Mouse (Mus musculus) hindbrain, embryonic 11.5 days (tissue): ENCODE measurements around the gene Sucnr1. TPM values are rescaled to one million over a fixed set of nuclear protein-coding genes. Genes with fewer than 3 reads are reported as not detected.

Source experiments
- ATAC-seq: fragments of 200-750 bp; cut with Nextera tagmentation; 2 replicates; pipeline ENCODE4 v1.8.0; 2017; ENCODE audit warnings: mild to moderate bottlenecking, moderate TSS enrichment, moderate library complexity; ENCODE audit not compliant: low FRiP score
- DNase-seq: peaks from one replicate; pipeline ENCODE4 v3.0.0-alpha.2; 2015; ENCODE audit warnings: low spot score
- H3K27ac ChIP-seq: fragments of 300-500 bp; sonication (generic); 2 replicates; pipeline ENCODE4 v1.5.1; 2014; ENCODE audit warnings: mild to moderate bottlenecking, low read depth, low read length
- H3K27me3 ChIP-seq: fragments of 300-500 bp; sonication (generic); 2 replicates; pipeline ENCODE4 v1.6.1; 2014; ENCODE audit warnings: mild to moderate bottlenecking, low read length, moderate library complexity, mixed read lengths; ENCODE audit not compliant: control insufficient read depth, insufficient read depth
- H3K36me3 ChIP-seq: fragments of 300-500 bp; sonication (generic); 2 replicates; pipeline ENCODE4 v1.6.1; 2014; ENCODE audit warnings: mild to moderate bottlenecking, low read length, moderate library complexity, mixed read lengths; ENCODE audit not compliant: control insufficient read depth, insufficient read depth
- H3K4me1 ChIP-seq: fragments of 300-500 bp; sonication (generic); replicated peaks from 2 replicates; pipeline ENCODE4 v1.6.1; 2014; ENCODE audit warnings: low read length, mixed read lengths; ENCODE audit not compliant: control insufficient read depth, insufficient read depth
- H3K4me2 ChIP-seq: fragments of 300-500 bp; sonication (generic); replicated peaks from 2 replicates; pipeline ENCODE4 v1.6.1; 2014; ENCODE audit warnings: mild to moderate bottlenecking, low read depth, low read length
- H3K4me3 ChIP-seq: fragments of 300-500 bp; sonication (generic); 2 replicates; pipeline ENCODE4 v1.5.1; 2014; ENCODE audit warnings: low read depth, low read length
- H3K9ac ChIP-seq: fragments of 300-500 bp; sonication (generic); 2 replicates; pipeline ENCODE4 v1.6.1; 2014; ENCODE audit warnings: low read depth, low read length
- H3K9me3 ChIP-seq: fragments of 300-500 bp; sonication (generic); 2 replicates; pipeline ENCODE4 v1.6.1; 2016; ENCODE audit warnings: low read length; ENCODE audit not compliant: control insufficient read depth
- WGBS: fragments of 180-500 bp; shearing (Covaris S2); extraction: QIAGEN DNeasy Blood & Tissue Kit; methylation state at CpG from one replicate; pipeline ENCODE4 v1.1.7; 2014; 5-methylcytosine and 5-hydroxymethylcytosine counted together
- polyA plus RNA-seq: library from polyadenylated mRNA; unstranded; fragments of >200 nt; fragmentation: Nextera tagmentation; extraction: Ambion mirVana; gene quantifications from 2 replicates; pipeline ENCODE4 v1.2.1, GENCODE M21; 2014

Sucnr1 gene
- polyA plus RNA-seq, 1 experiment from 2014 or later, result 0.36 TPM

GRCm38 (mm10) chr3:60126564-60126963, 44.9 kb downstream of the Sucnr1 start:
- Histone ChIP-seq H3K4me1 (no peaks in the 10 kb centered on the region), H3K4me3 (no peak overlapping the region), H3K27ac (no peak overlapping the region), H3K36me3 (no peaks in the 10 kb centered on the region), H3K4me2 (no peak overlapping the region), H3K9me3 (no peaks in the 10 kb centered on the region), H3K27me3 (no peaks in the 10 kb centered on the region), H3K9ac (no peak overlapping the region)
- no peak for DNase-seq
- WGBS, result 84% methylated on average over 2 of the region's 2 CpGs
- no peak for ATAC-seq

DNA sequence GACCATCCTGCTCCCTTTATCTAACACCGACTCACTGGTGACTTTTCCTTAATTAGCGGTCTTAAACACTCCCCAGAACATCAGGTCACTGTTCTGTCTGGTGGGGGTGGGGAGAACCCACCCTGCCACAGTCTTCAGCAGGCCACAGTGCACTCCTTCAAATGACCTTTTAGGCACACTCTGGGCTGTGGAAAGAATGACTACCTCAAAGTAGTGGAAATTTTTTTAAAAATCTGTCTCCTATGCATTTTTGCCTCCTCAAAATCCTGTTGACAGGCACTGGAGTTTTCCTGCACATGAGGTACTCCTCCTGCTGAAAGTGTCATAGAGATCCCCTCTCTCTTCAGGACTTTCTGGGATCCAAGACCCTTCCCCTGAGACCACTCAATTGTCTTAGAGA, 46.6 kb downstream of the Sucnr1 start:
- Histone ChIP-seq H3K27ac (no peak overlapping the region), H3K4me1 (no peaks in the 10 kb centered on the region), H3K4me2 (no peak overlapping the region), H3K27me3 (no peaks in the 10 kb centered on the region), H3K9me3 (no peaks in the 10 kb centered on the region), H3K36me3 (no peaks in the 10 kb centered on the region), H3K4me3 (no peak overlapping the region), H3K9ac (no peak overlapping the region)
- WGBS, result 75% methylated on average over 2 of the region's 2 CpGs
- no peak for ATAC-seq
- no peak for DNase-seq

- no peak for ATAC-seq
Measured at GRCm38 (mm10) chr3:60135801-60136200, 54.1 kb downstream of the Sucnr1 start.

More at GRCm38 (mm10) chr3:60135801-60136200, 54.1 kb downstream of the Sucnr1 start:
- WGBS, result 66% methylated on average over 2 of the region's 2 CpGs
- Histone ChIP-seq H3K9ac (no peak overlapping the region), H3K4me2 (no peak overlapping the region), H3K4me3 (no peak overlapping the region), H3K9me3 (no peaks in the 10 kb centered on the region), H3K36me3 (no peaks in the 10 kb centered on the region), H3K27me3 (no peaks in the 10 kb centered on the region), H3K4me1 (no peaks in the 10 kb centered on the region), H3K27ac (no peak overlapping the region)
- DNase-seq, result no peak

Other genes with a start within 250 kb of the Sucnr1 start
- not detected in 2 replicates for gene Gm8298, start 220.8 kb upstream of the Sucnr1 start, polyA plus RNA-seq
- gene C130079G13Rik, start 156.7 kb upstream of the Sucnr1 start, polyA plus RNA-seq, result not detected in 2 replicates
- not detected in 2 replicates for gene Aadacl2, start 75.1 kb upstream of the Sucnr1 start, polyA plus RNA-seq
- not detected in 2 replicates for gene Aadac, start 56.2 kb upstream of the Sucnr1 start, polyA plus RNA-seq